Mouse (Mus musculus): ENCODE data around the gene Ank2. TPM values are rescaled to one million over a fixed set of nuclear protein-coding genes. Genes with fewer than 3 reads are reported as not detected.
"Not testable (repeated sequence)": the region's sequence is repeated elsewhere in the genome, so short reads cannot be mapped to it uniquely, and the experiment has no call there.

The Ank2 gene
- total and polyA plus RNA-seq, 3 experiments = 96.1 to 290 (median 269) TPM

DNA sequence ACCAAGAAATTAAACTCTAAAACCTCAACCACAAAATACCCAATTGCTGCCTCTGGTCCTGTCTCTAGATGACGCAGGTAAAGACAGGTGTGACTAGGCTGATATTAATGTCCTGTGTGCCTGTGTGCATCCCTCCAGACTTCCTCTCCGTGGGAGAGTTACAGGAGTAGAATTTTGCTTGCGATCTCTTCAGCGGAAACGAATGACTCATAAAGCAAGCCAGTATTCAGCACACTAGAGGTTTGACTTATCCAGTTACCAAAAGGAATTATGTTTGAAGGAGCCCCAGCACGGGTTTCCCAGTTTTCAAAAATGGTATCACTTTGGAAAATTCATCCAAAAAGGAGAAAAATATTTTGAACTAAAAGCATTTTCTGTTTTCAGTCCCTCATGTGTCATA, 164.3 kb downstream of the Ank2 start:
- DNase-seq = no peak
- Histone ChIP-seq H3K27ac (no peak overlapping the region), H3K79me2 (replicated peaks; ENCODE audit: control insufficient read depth, insufficient read depth, low read length) (0 out of 2 replicates have a peak, but pooled peaks cover 1% of the 10 kb centered on the region), H3K27me3 (ENCODE audit: control insufficient read depth, insufficient read depth, low read length) (no peaks in the 10 kb centered on the region), H3K9ac (ENCODE audit: low read depth, low read length) (no peak overlapping the region), H3K4me1 (ENCODE audit: control insufficient read depth, insufficient read depth, low read length) (no peaks in the 10 kb centered on the region), H3K36me3 (ENCODE audit: control insufficient read depth, insufficient read depth, low read length) (no peaks in the 10 kb centered on the region), H3K4me3 (no peak overlapping the region)
- WGBS = 76% methylated on average over 6 of the region's 6 CpGs
- TF ChIP-seq POLR2A (IDR thresholded peaks at IDR 0.05; ENCODE audit: insufficient read depth, low read depth, low read length) (no peak), CTCF (IDR thresholded peaks at IDR 0.05) (no peak), EP300 (IDR thresholded peaks at IDR 0.05; ENCODE audit: insufficient read depth, low read depth, low read length) (no peak)
- intact Hi-C loops (cut with DNase I) = no loop called here

DNA sequence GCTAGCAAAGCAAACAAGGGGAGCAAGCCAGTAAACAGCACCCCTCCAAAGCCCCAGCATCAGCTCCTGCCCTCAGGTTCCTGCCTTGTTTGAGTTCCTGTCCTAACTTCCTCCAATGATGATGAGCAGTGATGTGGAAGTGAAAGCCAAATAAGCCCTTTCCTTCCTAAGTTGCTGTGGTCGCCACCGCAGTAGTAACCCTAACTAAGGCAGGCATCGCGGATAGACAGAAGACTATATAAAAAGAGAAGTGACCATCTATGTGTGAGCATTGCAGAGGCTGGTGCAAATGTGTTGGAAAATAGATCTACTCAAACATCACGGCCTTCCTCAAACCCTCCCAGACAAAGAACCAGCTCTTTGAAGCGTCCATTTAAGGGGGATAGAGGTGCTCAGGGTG, 167.6 kb downstream of the Ank2 start:
- Histone ChIP-seq H3K4me1 (ENCODE audit: control insufficient read depth, insufficient read depth, low read length) (no peaks in the 10 kb centered on the region), H3K36me3 (ENCODE audit: control insufficient read depth, insufficient read depth, low read length) (no peaks in the 10 kb centered on the region)

DNA sequence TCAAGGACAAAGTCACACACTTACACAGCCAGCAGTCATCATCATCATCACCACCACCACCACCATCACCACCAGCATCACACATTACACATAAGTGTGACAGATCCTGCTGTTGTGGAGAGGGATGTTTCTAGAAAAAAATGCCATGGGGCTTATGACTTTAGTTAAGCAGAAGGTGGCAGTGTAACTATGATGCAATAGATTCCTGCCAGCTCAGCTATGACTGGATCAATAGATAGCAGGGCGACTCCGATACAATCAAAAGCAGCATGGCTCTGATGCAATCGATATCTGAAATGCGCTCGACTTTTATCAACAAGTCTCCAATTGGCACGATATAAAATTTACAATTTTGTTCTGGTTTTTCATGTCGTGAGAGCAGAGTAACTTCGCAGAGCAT, 172.8 kb downstream of the Ank2 start:
- TF ChIP-seq EP300 (IDR thresholded peaks at IDR 0.05; ENCODE audit: insufficient read depth, low read depth, low read length) (no peak), CTCF (IDR thresholded peaks at IDR 0.05) (peak; percentile 18; the same call in 1 of the 2 replicates), POLR2A (IDR thresholded peaks at IDR 0.05; ENCODE audit: insufficient read depth, low read depth, low read length) (no peak)
- intact Hi-C loops (cut with DNase I) = no loop called here

More for the DNA sequence above, 167.6 kb downstream of the Ank2 start:
- intact Hi-C loops (cut with DNase I) = no loop called here
- Histone ChIP-seq H3K4me3 (no peak overlapping the region), H3K79me2 (replicated peaks; ENCODE audit: control insufficient read depth, insufficient read depth, low read length) (0 out of 2 replicates have a peak, but pooled peaks cover 1% of the 10 kb centered on the region), H3K27ac (no peak overlapping the region), H3K9ac (ENCODE audit: low read depth, low read length) (no peak overlapping the region), H3K27me3 (ENCODE audit: control insufficient read depth, insufficient read depth, low read length) (no peaks in the 10 kb centered on the region)
- 81% methylated on average over 6 of the region's 6 CpGs for WGBS
- TF ChIP-seq POLR2A (IDR thresholded peaks at IDR 0.05; ENCODE audit: insufficient read depth, low read depth, low read length) (no peak), CTCF (IDR thresholded peaks at IDR 0.05) (no peak), EP300 (IDR thresholded peaks at IDR 0.05; ENCODE audit: insufficient read depth, low read depth, low read length) (no peak)
- DNase-seq = no peak

DNA sequence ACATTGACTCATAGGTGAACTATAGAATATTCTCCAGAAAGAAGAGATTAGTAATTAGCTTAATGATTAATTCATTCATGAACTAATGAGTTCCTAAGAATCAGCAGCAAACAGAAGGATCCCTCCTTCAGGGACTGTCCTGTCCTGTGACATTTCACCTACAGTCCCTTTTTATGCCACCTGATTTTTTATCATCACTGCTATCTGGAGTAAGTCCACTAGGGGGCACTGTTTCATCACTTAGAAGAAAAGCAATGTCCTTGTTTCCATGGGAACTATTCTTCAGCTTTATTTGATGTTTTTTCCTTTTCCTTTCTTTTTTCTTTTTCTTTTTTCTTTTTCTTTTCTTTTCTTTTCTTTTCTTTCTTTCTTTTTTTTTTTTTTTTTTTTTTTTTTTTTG, 176.3 kb downstream of the Ank2 start:
- no peaks in the 10 kb centered on the region for H3K79me2 ChIP-seq (replicated peaks; ENCODE audit: control insufficient read depth, insufficient read depth, low read length)
- no peak for DNase-seq
- no peak overlapping the region for H3K27ac ChIP-seq
- no peak for TF ChIP-seq POLR2A (IDR thresholded peaks at IDR 0.05; ENCODE audit: insufficient read depth, low read depth, low read length)
- TF ChIP-seq CTCF (IDR thresholded peaks at IDR 0.05) = peak; percentile 88
- intact Hi-C loops (cut with DNase I) = loop anchor here (1.0 to 5.0 kb wide), 3 partner anchors 105 to 229 kb away; partner anchors contain the start of genes Larp7 and Zgrf1
- no peaks in the 10 kb centered on the region for H3K36me3 ChIP-seq (ENCODE audit: control insufficient read depth, insufficient read depth, low read length)
- no peaks in the 10 kb centered on the region; the same call in 1 of the 2 replicates for H3K4me1 ChIP-seq (ENCODE audit: control insufficient read depth, insufficient read depth, low read length)
- H3K27me3 ChIP-seq (ENCODE audit: control insufficient read depth, insufficient read depth, low read length) = no peaks in the 10 kb centered on the region
- no peak overlapping the region for H3K9ac ChIP-seq (ENCODE audit: low read depth, low read length)
- no peak overlapping the region for H3K4me3 ChIP-seq

More for the DNA sequence above, 172.8 kb downstream of the Ank2 start:
- 81% methylated on average over 8 of the region's 8 CpGs for WGBS
- no peaks in the 10 kb centered on the region for H3K36me3 ChIP-seq (ENCODE audit: control insufficient read depth, insufficient read depth, low read length)
- H3K9ac ChIP-seq (ENCODE audit: low read depth, low read length) = no peak overlapping the region
- DNase-seq = no peak
- no peaks in the 10 kb centered on the region for H3K79me2 ChIP-seq (replicated peaks; ENCODE audit: control insufficient read depth, insufficient read depth, low read length)
- H3K27me3 ChIP-seq (ENCODE audit: control insufficient read depth, insufficient read depth, low read length) = no peaks in the 10 kb centered on the region
- H3K27ac ChIP-seq = no peak overlapping the region
- no peaks in the 10 kb centered on the region; the same call in 1 of the 2 replicates for H3K4me1 ChIP-seq (ENCODE audit: control insufficient read depth, insufficient read depth, low read length)
- no peak overlapping the region for H3K4me3 ChIP-seq

DNA sequence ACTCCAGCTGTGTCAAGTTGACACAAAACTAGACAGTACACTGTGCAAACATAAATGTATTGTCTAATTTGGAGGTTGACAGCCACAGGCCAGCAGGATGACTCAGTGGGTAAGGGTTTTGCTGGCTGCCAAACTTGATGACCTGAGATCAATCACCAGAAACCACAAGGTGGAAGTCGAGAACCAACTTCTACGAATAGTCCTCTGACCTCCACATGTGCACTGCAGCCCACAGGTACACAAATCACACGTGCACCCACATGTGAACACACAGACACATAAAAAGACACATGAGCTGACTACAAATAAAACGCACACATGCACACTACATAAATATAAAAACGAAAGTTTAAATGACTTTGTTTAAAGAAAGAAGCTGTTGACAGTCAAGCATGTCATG, 177.5 kb downstream of the Ank2 start:
- H3K27me3 ChIP-seq (ENCODE audit: control insufficient read depth, insufficient read depth, low read length) = no peaks in the 10 kb centered on the region
- no peak for TF ChIP-seq POLR2A (IDR thresholded peaks at IDR 0.05; ENCODE audit: insufficient read depth, low read depth, low read length)
- TF ChIP-seq EP300 (IDR thresholded peaks at IDR 0.05; ENCODE audit: insufficient read depth, low read depth, low read length) = no peak
- TF ChIP-seq CTCF (IDR thresholded peaks at IDR 0.05) = no peak
- no peak overlapping the region for H3K27ac ChIP-seq
- WGBS = 72% methylated on average over 5 of the region's 5 CpGs
- H3K4me3 ChIP-seq = no peak overlapping the region
- H3K9ac ChIP-seq (ENCODE audit: low read depth, low read length) = no peak overlapping the region
- no peaks in the 10 kb centered on the region for H3K36me3 ChIP-seq (ENCODE audit: control insufficient read depth, insufficient read depth, low read length)
- H3K79me2 ChIP-seq (replicated peaks; ENCODE audit: control insufficient read depth, insufficient read depth, low read length) = no peaks in the 10 kb centered on the region
- intact Hi-C loops (cut with DNase I) = loop anchor here (2.0 to 5.0 kb wide), 2 partner anchors 129 to 231 kb away; partner anchors contain the start of genes Larp7 and Zgrf1
- H3K4me1 ChIP-seq (ENCODE audit: control insufficient read depth, insufficient read depth, low read length) = no peaks in the 10 kb centered on the region; the same call in 1 of the 2 replicates
- DNase-seq = no peak

DNA sequence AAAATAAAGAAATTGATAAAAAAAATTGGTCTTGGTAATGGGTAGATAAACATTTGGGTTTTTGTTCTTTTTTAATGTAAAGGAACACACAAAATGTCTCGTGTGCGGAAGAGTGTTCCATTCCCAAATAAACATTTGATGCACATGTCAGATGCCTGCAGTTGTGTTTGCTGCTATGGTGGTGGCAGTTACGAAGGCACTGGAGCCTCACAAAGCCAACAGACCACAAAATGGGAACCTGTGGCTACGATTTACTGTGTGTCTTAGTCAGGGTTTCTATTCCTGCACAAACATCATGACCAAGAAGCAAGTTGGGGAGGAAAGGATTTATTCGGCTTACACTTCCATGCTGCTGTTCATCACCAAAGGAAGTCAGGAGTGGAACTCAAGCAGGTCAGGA, 178.1 kb downstream of the Ank2 start:
- 69% methylated on average over 5 of the region's 5 CpGs for WGBS
- H3K9ac ChIP-seq (ENCODE audit: low read depth, low read length); H3K4me1 ChIP-seq (ENCODE audit: control insufficient read depth, insufficient read depth, low read length); H3K4me3 ChIP-seq; H3K27ac ChIP-seq; DNase-seq; H3K36me3 ChIP-seq (ENCODE audit: control insufficient read depth, insufficient read depth, low read length); H3K27me3 ChIP-seq (ENCODE audit: control insufficient read depth, insufficient read depth, low read length); H3K79me2 ChIP-seq (replicated peaks; ENCODE audit: control insufficient read depth, insufficient read depth, low read length): not testable (repeated sequence)
- intact Hi-C loops (cut with DNase I) = loop anchor here (5.0 kb wide), 1 partner anchor 231 kb away; the partner anchor contains the start of genes Larp7 and Zgrf1

All from heart, adult 2 months (tissue).